Mouse (Mus musculus) bone marrow, adult 2 months (tissue): ENCODE results near the gene Hoxc5.

Experiments
- CTCF ChIP-seq: fragments of 200-500 bp; IDR thresholded peaks from 2 replicates; pipeline ENCODE4 v1.5.1; 2011; ENCODE audit warnings: low read length, control low read depth; ENCODE audit not compliant: control insufficient read depth, insufficient read depth
- POLR2A ChIP-seq: fragments of 200-500 bp; IDR thresholded peaks from 2 replicates; pipeline ENCODE4 v1.6.1; 2011; ENCODE audit warnings: low read depth, mild to moderate bottlenecking, control low read depth, low read length, borderline replicate concordance; ENCODE audit not compliant: control insufficient read depth

- no peak for TF ChIP-seq POLR2A
- TF ChIP-seq CTCF: no peak
Measured at GRCm38 (mm10) chr15:103040601-103041000, 73.4 kb downstream of the Hoxc5 start.
